Mouse (Mus musculus): ENCODE measurements around the gene Otud4.
"Not testable (repeated sequence)": the region's sequence is repeated elsewhere in the genome, so short reads cannot be mapped to it uniquely, and the experiment has no call there.

The Otud4 gene

GRCm38 (mm10) chr8:79639586-79640451 lies at the start of gene Otud4:
TSS of gene Otud4 (plus strand) at chr8:79639618.
- DNase-seq (ENCODE audit: low spot score) = no peak

GRCm38 (mm10) chr8:79600962-79601361 lies 38.5 kb upstream of the Otud4 start:
- DNase-seq (ENCODE audit: low spot score) = no peak

- not testable (repeated sequence) for DNase-seq (ENCODE audit: low spot score)
These were observed 36.2 kb upstream of the Otud4 start for GRCm38 (mm10) chr8:79603204-79603603.

GRCm38 (mm10) chr8:79606225-79606624 lies 33.2 kb upstream of the Otud4 start:
- no peak for DNase-seq (ENCODE audit: low spot score)

- DNase-seq (ENCODE audit: low spot score) = no peak
These were observed 32.6 kb upstream of the Otud4 start for GRCm38 (mm10) chr8:79606751-79607300.

- DNase-seq (ENCODE audit: low spot score) = no peak
These were observed 30.7 kb upstream of the Otud4 start for GRCm38 (mm10) chr8:79608701-79609100.

- no peak for DNase-seq (ENCODE audit: low spot score)
These were observed 29.1 kb upstream of the Otud4 start for GRCm38 (mm10) chr8:79610268-79610667.

- DNase-seq (ENCODE audit: low spot score) = no peak
These were observed 27.1 kb upstream of the Otud4 start for GRCm38 (mm10) chr8:79612298-79612697.

- DNase-seq (ENCODE audit: low spot score) = no peak
These were observed 26.5 kb upstream of the Otud4 start for GRCm38 (mm10) chr8:79612965-79613364.

- no peak for DNase-seq (ENCODE audit: low spot score)
These were observed 23.6 kb upstream of the Otud4 start for GRCm38 (mm10) chr8:79615741-79616350.

- DNase-seq (ENCODE audit: low spot score) = no peak
These were observed 20.5 kb upstream of the Otud4 start for GRCm38 (mm10) chr8:79618906-79619305.

GRCm38 (mm10) chr8:79619353-79619752 lies 20.1 kb upstream of the Otud4 start:
- DNase-seq (ENCODE audit: low spot score) = no peak

GRCm38 (mm10) chr8:79620000-79620399 lies 19.4 kb upstream of the Otud4 start:
- no peak for DNase-seq (ENCODE audit: low spot score)

GRCm38 (mm10) chr8:79620489-79621276 lies 18.7 kb upstream of the Otud4 start:
- no peak for DNase-seq (ENCODE audit: low spot score)

GRCm38 (mm10) chr8:79622346-79622745 lies 17.1 kb upstream of the Otud4 start:
- DNase-seq (ENCODE audit: low spot score) = no peak

- DNase-seq (ENCODE audit: low spot score) = no peak
These were observed 16.1 kb upstream of the Otud4 start for GRCm38 (mm10) chr8:79623351-79623750.

GRCm38 (mm10) chr8:79624416-79624815 lies 15.0 kb upstream of the Otud4 start:
- no peak for DNase-seq (ENCODE audit: low spot score)

GRCm38 (mm10) chr8:79626213-79626612 lies 13.2 kb upstream of the Otud4 start:
- no peak for DNase-seq (ENCODE audit: low spot score)

GRCm38 (mm10) chr8:79635491-79635890 lies 3.9 kb upstream of the Otud4 start:
- no peak for DNase-seq (ENCODE audit: low spot score)

- DNase-seq (ENCODE audit: low spot score) = no peak
These were observed 3.3 kb upstream of the Otud4 start for GRCm38 (mm10) chr8:79636151-79636550.

GRCm38 (mm10) chr8:79637237-79637636 lies 2.2 kb upstream of the Otud4 start:
- DNase-seq (ENCODE audit: low spot score) = no peak

GRCm38 (mm10) chr8:79638001-79638706 lies 1.3 kb upstream of the Otud4 start:
- DNase-seq (ENCODE audit: low spot score) = no peak
